Comparison of ENCODE assay signal across 26 mouse cellular contexts in genomic region chr2:74548306-74548705, GRCm38 (mm10).
"Had no signal": no experiment of that assay in that cellular context is flagged by ENCODE, and none has a peak within 500 bp of the region (broad histone marks: within the 10 kb centered on the region; RNA-seq: fewer than 3 reads in every experiment).

No protein-coding gene starts in this region.

- H3K27ac ChIP-seq: layer of hippocampus, adult 2 months; limb, embryonic 10.5 days; limb, embryonic 13.5 days; liver, embryonic 12.5 days; liver, embryonic 15.5 days; lung, embryonic 15.5 days; midbrain, embryonic 10.5 days; neural tube, embryonic 12.5 days; neural tube, embryonic 15.5 days; stomach, postnatal 0 days had no signal

- ATAC-seq: liver, embryonic 12.5 days had no signal

- DNase-seq: kidney, adult 2 months; kidney, postnatal 10 days; kidney, postnatal 36 days; layer of hippocampus, adult 9-11 months; liver; lung, adult 18-20 months; lung, postnatal 10 days; lung, postnatal 36 days; midbrain, embryonic 14.5 days; right cerebral cortex, adult 18-20 months; right cerebral cortex, postnatal 14 days; right cerebral cortex, postnatal 4 days; thymus, adult 2 months; thymus, postnatal 14 days; thymus, postnatal 4 days had no signal

- H3K4me2 ChIP-seq: limb, embryonic 13.5 days; liver, embryonic 12.5 days; liver, embryonic 15.5 days; lung, embryonic 15.5 days; neural tube, embryonic 12.5 days; neural tube, embryonic 15.5 days had no signal

- H3K4me3 ChIP-seq: layer of hippocampus, adult 2 months; limb, embryonic 10.5 days; limb, embryonic 13.5 days; liver, embryonic 12.5 days; liver, embryonic 15.5 days; lung, embryonic 15.5 days; megakaryocyte, embryonic 14.5 days; midbrain, embryonic 10.5 days; neural tube, embryonic 12.5 days; neural tube, embryonic 15.5 days had no signal

- H3K27me3 ChIP-seq: limb, embryonic 13.5 days; liver, embryonic 12.5 days; liver, embryonic 15.5 days; lung, embryonic 15.5 days; megakaryocyte, embryonic 14.5 days; neural tube, embryonic 12.5 days; neural tube, embryonic 15.5 days had no signal

- H3K4me1 ChIP-seq: limb, embryonic 13.5 days; liver, embryonic 12.5 days; liver, embryonic 15.5 days; lung, embryonic 15.5 days; megakaryocyte, embryonic 14.5 days; midbrain, embryonic 10.5 days; neural tube, embryonic 12.5 days; neural tube, embryonic 15.5 days had no signal

- H3K9me3 ChIP-seq: limb, embryonic 10.5 days; limb, embryonic 13.5 days; liver, embryonic 12.5 days; liver, embryonic 15.5 days; lung, embryonic 15.5 days; midbrain, embryonic 10.5 days; neural tube, embryonic 12.5 days; neural tube, embryonic 15.5 days had no signal

- H3K9ac ChIP-seq: limb, embryonic 13.5 days; liver, embryonic 12.5 days; liver, embryonic 15.5 days; lung, embryonic 15.5 days; neural tube, embryonic 12.5 days; neural tube, embryonic 15.5 days had no signal
